Mouse (Mus musculus): ENCODE data around the gene Lbhd2. TPM values are rescaled to one million over a fixed set of nuclear protein-coding genes. Genes with fewer than 3 reads are reported as not detected.

The Lbhd2 gene
- polyA plus RNA-seq, 1 experiment from 2014 or later: not detected

- DNase-seq (ENCODE audit: low spot score) (no peak), ATAC-seq (ENCODE audit: insufficient read depth, low FRiP score, low TSS enrichment) (no peak)
- Histone ChIP-seq H3K4me3 (ENCODE audit: low read depth, low read length) (no peak overlapping the region), H3K27me3 (ENCODE audit: control insufficient read depth, insufficient read depth, low read length) (peaks cover 15% of the 10 kb centered on the region), H3K27ac (ENCODE audit: low read depth, low read length) (no peak overlapping the region), H3K4me1 (ENCODE audit: control insufficient read depth, insufficient read depth, low read length) (no peaks in the 10 kb centered on the region; the same call in 1 of the 2 replicates), H3K9me3 (ENCODE audit: control insufficient read depth, low read length) (no peaks in the 10 kb centered on the region), H3K9ac (ENCODE audit: low read length) (no peak overlapping the region), H3K4me2 (ENCODE audit: low read depth) (no peak overlapping the region), H3K36me3 (ENCODE audit: control insufficient read depth, insufficient read depth, low read length) (no peaks in the 10 kb centered on the region)
- 68% methylated on average over 8 of the region's 8 CpGs for WGBS
These were observed 49.3 kb downstream of the Lbhd2 start for GRCm38 (mm10) chr12:111455860-111456259.

- ATAC-seq (ENCODE audit: insufficient read depth, low FRiP score, low TSS enrichment): no peak
- H3K27ac ChIP-seq (ENCODE audit: low read depth, low read length): no peak overlapping the region
- no peak overlapping the region for H3K9ac ChIP-seq (ENCODE audit: low read length)
- 0 out of 2 replicates have a peak, but pooled peaks cover 6% of the 10 kb centered on the region for H3K27me3 ChIP-seq (ENCODE audit: control insufficient read depth, insufficient read depth, low read length)
- no peak overlapping the region for H3K4me3 ChIP-seq (ENCODE audit: low read depth, low read length)
- no peaks in the 10 kb centered on the region; the same call in 1 of the 2 replicates for H3K4me1 ChIP-seq (ENCODE audit: control insufficient read depth, insufficient read depth, low read length)
- no peak overlapping the region for H3K4me2 ChIP-seq (ENCODE audit: low read depth)
- no peaks in the 10 kb centered on the region for H3K9me3 ChIP-seq (ENCODE audit: control insufficient read depth, low read length)
- 58% methylated on average over 1 of the region's 1 CpGs for WGBS
- no peak for DNase-seq (ENCODE audit: low spot score)
- H3K36me3 ChIP-seq (ENCODE audit: control insufficient read depth, insufficient read depth, low read length): no peaks in the 10 kb centered on the region
These were observed 51.1 kb downstream of the Lbhd2 start for GRCm38 (mm10) chr12:111457742-111458141.

Other genes with a start within 250 kb of the Lbhd2 start
- gene Traf3, start 240.4 kb upstream of the Lbhd2 start, polyA plus RNA-seq (2014; fragmentation: Nextera tagmentation; extraction: Ambion mirVana): 15.4 and 16.2 TPM in 2 replicates
- not detected in 2 replicates for gene 4930595D18Rik, start 222.3 kb upstream of the Lbhd2 start, polyA plus RNA-seq (2014; fragmentation: Nextera tagmentation; extraction: Ambion mirVana)
- not detected in 2 replicates for gene Amn, start 135.7 kb upstream of the Lbhd2 start, polyA plus RNA-seq (2014; fragmentation: Nextera tagmentation; extraction: Ambion mirVana)
- gene Cdc42bpb, start 29.1 kb upstream of the Lbhd2 start, polyA plus RNA-seq (2014; fragmentation: Nextera tagmentation; extraction: Ambion mirVana): 36.7 and 37.2 TPM in 2 replicates
- gene Exoc3l4, start 10.2 kb downstream of the Lbhd2 start, polyA plus RNA-seq (2014; fragmentation: Nextera tagmentation; extraction: Ambion mirVana): 5.3 and 6.6 TPM in 2 replicates
- gene Tnfaip2, start 35.7 kb downstream of the Lbhd2 start, polyA plus RNA-seq (2014; fragmentation: Nextera tagmentation; extraction: Ambion mirVana): 3.4 and 3.7 TPM in 2 replicates
- 5.2 and 5.3 TPM in 2 replicates for gene Gm266, start 79.0 kb downstream of the Lbhd2 start, polyA plus RNA-seq (2014; fragmentation: Nextera tagmentation; extraction: Ambion mirVana)
- gene Eif5, start 131.2 kb downstream of the Lbhd2 start, polyA plus RNA-seq (2014; fragmentation: Nextera tagmentation; extraction: Ambion mirVana): 645 and 670 TPM in 2 replicates
- 70.5 and 73.1 TPM in 2 replicates for gene Mark3, start 167.7 kb downstream of the Lbhd2 start, polyA plus RNA-seq (2014; fragmentation: Nextera tagmentation; extraction: Ambion mirVana)

Measured in neural tube, embryonic 11.5 days (tissue).